Mouse (Mus musculus): ENCODE measurements around the gene Yif1b.

DNA sequence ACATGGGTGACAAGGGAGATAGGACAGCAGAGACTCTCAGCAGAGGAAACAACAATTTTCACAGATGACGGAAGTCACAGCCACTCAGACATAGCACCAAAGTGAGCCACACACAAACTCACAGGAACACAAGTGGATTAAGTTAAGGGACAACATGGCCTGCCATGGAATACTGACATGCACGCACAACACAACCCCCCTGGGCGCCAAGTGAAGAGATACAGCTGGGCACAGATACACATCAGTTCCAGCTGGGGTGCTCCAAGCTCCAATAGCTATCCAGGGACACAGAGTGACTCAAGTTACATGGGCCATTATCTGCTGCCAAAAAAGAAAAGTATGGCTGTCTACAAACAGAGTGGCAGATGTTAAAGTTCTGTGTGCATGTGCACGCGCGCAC is 51.7 kb downstream of the Yif1b start:
- TF ChIP-seq CTCF (IDR thresholded peaks at IDR 0.05; ENCODE audit: extremely low read depth, insufficient read length, insufficient replicate concordance, low read depth, low read length): no peak
- TF ChIP-seq POLR2A (IDR thresholded peaks at IDR 0.05; ENCODE audit: low read depth, low read length): no peak

Data from small intestine, adult 2 months (tissue).